Mouse (Mus musculus) stomach, embryonic 15.5 days (tissue): ENCODE measurements around the gene Irgm1. TPM values are rescaled to one million over a fixed set of nuclear protein-coding genes. Genes with fewer than 3 reads are reported as not detected.

Source experiments
- ATAC-seq: fragments of 200-750 bp; cut with Nextera tagmentation; 2 replicates; pipeline ENCODE4 v1.8.0; 2017; ENCODE audit warnings: low read depth, moderate number of reproducible peaks, moderate TSS enrichment; ENCODE audit not compliant: insufficient read depth, low FRiP score
- H3K27ac ChIP-seq: fragments of 300-500 bp; sonication (generic); 2 replicates; pipeline ENCODE4 v1.5.1; 2015; ENCODE audit warnings: mild to moderate bottlenecking, inconsistent platforms
- H3K27me3 ChIP-seq: fragments of 300-500 bp; sonication (generic); replicated peaks from 2 replicates; pipeline ENCODE4 v1.6.1; 2015; ENCODE audit warnings: inconsistent platforms
- H3K36me3 ChIP-seq: fragments of 300-500 bp; sonication (generic); 2 replicates; pipeline ENCODE4 v1.6.1; 2015; ENCODE audit warnings: inconsistent platforms
- H3K4me1 ChIP-seq: fragments of 300-500 bp; sonication (generic); 2 replicates; pipeline ENCODE4 v1.6.1; 2015; ENCODE audit warnings: inconsistent platforms
- H3K4me2 ChIP-seq: fragments of 300-500 bp; sonication (generic); 2 replicates; pipeline ENCODE4 v1.6.1; 2015; ENCODE audit warnings: mild to moderate bottlenecking, inconsistent platforms
- H3K4me3 ChIP-seq: fragments of 300-500 bp; sonication (generic); replicated peaks from 2 replicates; pipeline ENCODE4 v1.5.1; 2015; ENCODE audit warnings: inconsistent platforms
- H3K9ac ChIP-seq: fragments of 300-500 bp; sonication (generic); 2 replicates; pipeline ENCODE4 v1.6.1; 2015; ENCODE audit warnings: inconsistent platforms
- H3K9me3 ChIP-seq: fragments of 300-500 bp; sonication (generic); 2 replicates; pipeline ENCODE4 v1.6.1; 2016; ENCODE audit warnings: inconsistent platforms
- WGBS: fragments of 180-500 bp; shearing (Covaris S2); methylation state at CpG from one replicate; pipeline ENCODE4 v1.1.7; 2015; 5-methylcytosine and 5-hydroxymethylcytosine counted together
- polyA plus RNA-seq: library from polyadenylated mRNA; unstranded; fragments of >200 nt; fragmentation: Nextera tagmentation; extraction: Ambion mirVana; gene quantifications from 2 replicates; pipeline ENCODE4 v1.2.1, GENCODE M21; 2015

Irgm1 gene
- polyA plus RNA-seq, 1 experiment from 2014 or later = 14.3 TPM

DNA sequence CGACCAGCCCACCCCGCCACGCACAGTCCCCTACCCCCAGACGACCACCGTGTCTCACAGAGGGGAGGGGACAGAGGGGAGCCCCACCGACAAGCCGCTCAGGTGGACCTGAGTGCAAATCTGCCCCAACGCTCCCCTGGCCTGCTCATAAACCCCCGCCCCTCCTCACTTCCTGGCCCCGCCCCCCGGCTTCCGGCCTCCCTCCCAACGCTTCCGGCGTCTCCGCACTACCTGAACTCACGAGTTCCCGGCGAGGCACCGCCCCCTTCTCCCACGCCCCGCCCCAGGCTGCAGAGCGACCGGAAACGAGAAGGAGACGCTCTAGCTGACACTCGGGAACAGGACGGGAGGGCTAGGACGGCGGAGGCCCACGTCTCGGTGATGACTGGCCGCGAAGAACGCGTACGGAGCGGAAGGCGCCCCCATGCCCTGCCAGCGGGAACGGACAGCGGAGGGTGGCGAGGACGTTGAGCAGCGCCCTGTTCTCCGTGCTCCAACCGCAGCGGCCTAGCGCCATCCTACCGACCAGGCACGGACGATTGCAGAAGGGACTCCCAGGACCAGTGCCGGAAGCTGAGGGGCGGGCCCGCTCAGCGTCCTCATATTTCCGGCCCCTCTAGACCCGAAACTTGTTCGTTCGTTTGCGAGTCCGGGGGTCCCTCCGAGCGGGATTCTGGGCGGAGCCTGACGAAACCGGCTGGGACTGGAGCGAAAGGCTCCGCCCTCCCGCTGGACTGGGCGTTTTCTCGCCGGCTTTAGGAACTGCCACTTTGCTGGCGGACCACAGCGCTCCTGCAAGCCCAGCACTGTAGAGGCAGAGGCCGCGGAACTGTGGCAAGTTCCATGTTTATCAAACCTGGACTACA lies 54.5 kb downstream of the Irgm1 start, which contains the start of gene Trim41:
Trim41 (minus strand) TSS at position 554 of the 866 bp plus-strand sequence.
- WGBS = under 1% methylated on average over 72 of the region's 77 CpGs
- Histone ChIP-seq H3K4me1 (peaks cover 19% of the 10 kb centered on the region), H3K27me3 (no peaks in the 10 kb centered on the region), H3K9me3 (no peaks in the 10 kb centered on the region), H3K4me3 (peak within 1 kb of the TSS; percentile 89), H3K36me3 (peaks cover 5% of the 10 kb centered on the region; the same call in 1 of the 2 replicates), H3K27ac (peak within 1 kb of the TSS; percentile 99), H3K4me2 (peak within 1 kb of the TSS; percentile 87), H3K9ac (peak within 1 kb of the TSS; percentile 86)
- ATAC-seq = peak; percentile 95

DNA sequence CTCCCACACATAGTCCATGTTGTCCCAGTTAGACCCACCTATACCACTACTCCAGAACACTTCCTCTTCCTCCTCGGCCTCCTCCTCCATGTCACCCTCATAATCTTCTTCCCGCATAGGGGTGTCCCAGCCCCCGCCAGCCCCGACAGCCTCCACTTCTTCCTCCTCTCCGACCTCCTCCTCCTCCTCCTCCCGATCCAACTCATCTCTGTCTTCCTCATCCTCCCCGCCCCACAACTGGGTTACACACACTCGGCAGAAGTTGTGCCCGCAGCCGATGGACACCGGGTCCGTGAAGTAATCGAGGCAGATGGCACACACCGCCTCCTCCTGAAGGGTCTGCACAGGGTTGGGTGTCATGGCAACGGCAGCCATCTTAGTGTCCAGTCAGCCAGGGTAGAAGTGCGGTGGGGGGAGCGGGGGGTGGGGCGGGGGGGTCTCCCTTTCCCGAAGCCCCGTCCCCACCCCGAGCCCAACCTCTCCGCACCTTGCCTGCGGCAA lies 55.2 kb downstream of the Irgm1 start:
- H3K4me2 ChIP-seq = peak overlapping the region; percentile 87
- peak overlapping the region; percentile 65 for H3K27ac ChIP-seq
- peaks cover 19% of the 10 kb centered on the region for H3K4me1 ChIP-seq
- peak overlapping the region; percentile 66 for H3K9ac ChIP-seq
- peaks cover 11% of the 10 kb centered on the region for H3K36me3 ChIP-seq
- no peaks in the 10 kb centered on the region for H3K27me3 ChIP-seq
- 2% methylated on average over 22 of the region's 23 CpGs for WGBS
- ATAC-seq = peak; percentile 4; the same call in 1 of the 2 replicates
- peak overlapping the region; percentile 89 for H3K4me3 ChIP-seq
- H3K9me3 ChIP-seq = no peaks in the 10 kb centered on the region

- WGBS = 68% methylated on average over 16 of the region's 16 CpGs
Observed at GRCm38 (mm10) chr11:48815851-48816250, 55.6 kb downstream of the Irgm1 start.

DNA sequence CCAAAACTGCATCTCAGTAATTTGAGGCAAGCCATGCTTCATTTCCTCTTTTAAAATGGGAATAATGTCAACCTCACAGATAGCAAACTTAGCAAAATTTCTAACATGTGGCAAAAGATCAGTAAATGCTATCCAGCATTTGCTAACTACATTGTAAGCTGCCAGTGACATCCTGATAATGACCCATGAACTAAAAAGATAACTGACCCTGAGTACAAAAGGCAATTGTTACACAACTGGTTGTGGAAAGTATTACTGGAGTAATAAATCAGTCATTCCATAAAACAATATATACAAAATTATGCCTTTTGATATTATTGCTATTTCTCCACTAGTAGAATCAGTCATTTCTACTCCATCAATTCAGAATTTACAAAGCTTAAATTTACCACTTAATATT lies 57.7 kb downstream of the Irgm1 start:
- Histone ChIP-seq H3K4me3 (no peak overlapping the region), H3K36me3 (peaks cover 22% of the 10 kb centered on the region), H3K9me3 (no peaks in the 10 kb centered on the region), H3K27ac (no peak overlapping the region), H3K4me2 (no peak overlapping the region), H3K9ac (no peak overlapping the region), H3K4me1 (peaks cover 18% of the 10 kb centered on the region), H3K27me3 (no peaks in the 10 kb centered on the region)
- ATAC-seq = no peak

More at GRCm38 (mm10) chr11:48815851-48816250, 55.6 kb downstream of the Irgm1 start:
- H3K27ac ChIP-seq = no peak overlapping the region
- H3K4me1 ChIP-seq = peaks cover 19% of the 10 kb centered on the region
- H3K9me3 ChIP-seq = no peaks in the 10 kb centered on the region
- peak overlapping the region; percentile 89 for H3K4me3 ChIP-seq
- H3K4me2 ChIP-seq = peak overlapping the region; percentile 87
- ATAC-seq = no peak
- H3K36me3 ChIP-seq = peaks cover 15% of the 10 kb centered on the region
- H3K9ac ChIP-seq = peak overlapping the region; percentile 22; the same call in 1 of the 2 replicates
- H3K27me3 ChIP-seq = no peaks in the 10 kb centered on the region

Other genes starting within 250 kb of the Irgm1 start
- 732 and 736 TPM in 2 replicates for gene Rack1, start 71.4 kb downstream of the Irgm1 start, polyA plus RNA-seq
- 5.0 and 6.7 TPM in 2 replicates for gene Trim41, start 54.3 kb downstream of the Irgm1 start, polyA plus RNA-seq
- 2.3 and 2.5 TPM in 2 replicates for gene Trim7, start 45.5 kb downstream of the Irgm1 start, polyA plus RNA-seq
- gene Gm12184, start 45.0 kb downstream of the Irgm1 start, polyA plus RNA-seq = 10.3 and 16.4 TPM in 2 replicates
- gene Gm5431, start 30.5 kb upstream of the Irgm1 start, polyA plus RNA-seq = 0.24 and 0.37 TPM in 2 replicates
- gene Psme2b, start 74.5 kb upstream of the Irgm1 start, polyA plus RNA-seq = 3.5 and 14.5 TPM in 2 replicates
- not detected in 2 replicates for gene Olfr56, start 107.2 kb upstream of the Irgm1 start, polyA plus RNA-seq
- gene 9930111J21Rik1, start 107.7 kb upstream of the Irgm1 start, polyA plus RNA-seq = 0.70 and 0.77 TPM in 2 replicates
- 0.03 TPM in 1 of 2 replicates, not detected in the other for gene Gm12185, start 120.5 kb upstream of the Irgm1 start, polyA plus RNA-seq
- 1.3 and 2.0 TPM in 2 replicates for gene Tgtp1, start 122.5 kb upstream of the Irgm1 start, polyA plus RNA-seq
- 0.96 and 0.98 TPM in 2 replicates for gene 9930111J21Rik2, start 179.6 kb upstream of the Irgm1 start, polyA plus RNA-seq
- 0.14 and 1.1 TPM in 2 replicates for gene Tgtp2, start 192.5 kb upstream of the Irgm1 start, polyA plus RNA-seq
- gene Ifi47, start 204.9 kb upstream of the Irgm1 start, polyA plus RNA-seq = 2.0 and 2.3 TPM in 2 replicates
- 0.14 TPM in 1 of 2 replicates, not detected in the other for gene Olfr1396, start 243.2 kb upstream of the Irgm1 start, polyA plus RNA-seq